Mouse (Mus musculus) hindbrain, embryonic 15.5 days (tissue): ENCODE measurements around the gene Abcg8. TPM values are rescaled to one million over a fixed set of nuclear protein-coding genes. Genes with fewer than 3 reads are reported as not detected.
A peak's percentile ranks its signal among the peaks of the same experiment; 100 is the strongest.

ENCODE experiments used
- ATAC-seq: fragments of 200-750 bp; cut with Nextera tagmentation; 2 replicates; pipeline ENCODE4 v1.8.0; 2017; ENCODE audit warnings: low read depth, moderate number of reproducible peaks, moderate TSS enrichment; ENCODE audit not compliant: low FRiP score
- H3K27ac ChIP-seq: fragments of 300-500 bp; sonication (generic); replicated peaks from 2 replicates; pipeline ENCODE4 v1.5.1; 2015; ENCODE audit warnings: mild to moderate bottlenecking, inconsistent platforms
- H3K27me3 ChIP-seq: fragments of 300-500 bp; sonication (generic); 2 replicates; pipeline ENCODE4 v1.6.1; 2015; ENCODE audit warnings: control low read depth, inconsistent platforms
- H3K36me3 ChIP-seq: fragments of 300-500 bp; sonication (generic); 2 replicates; pipeline ENCODE4 v1.6.1; 2015; ENCODE audit warnings: control low read depth, inconsistent platforms
- H3K4me1 ChIP-seq: fragments of 300-500 bp; sonication (generic); replicated peaks from 2 replicates; pipeline ENCODE4 v1.6.1; 2015; ENCODE audit warnings: control low read depth, inconsistent platforms
- H3K4me2 ChIP-seq: fragments of 300-500 bp; sonication (generic); 2 replicates; pipeline ENCODE4 v1.6.1; 2015; ENCODE audit warnings: moderate library complexity, mild to moderate bottlenecking, inconsistent platforms
- H3K4me3 ChIP-seq: fragments of 300-500 bp; sonication (generic); 2 replicates; pipeline ENCODE4 v1.5.1; 2015; ENCODE audit warnings: mild to moderate bottlenecking, inconsistent platforms
- H3K9ac ChIP-seq: fragments of 300-500 bp; sonication (generic); 2 replicates; pipeline ENCODE4 v1.6.1; 2015; ENCODE audit warnings: inconsistent platforms
- H3K9me3 ChIP-seq: fragments of 300-500 bp; sonication (generic); 2 replicates; pipeline ENCODE4 v1.6.1; 2016; ENCODE audit warnings: control low read depth, inconsistent platforms
- WGBS: fragments of 180-500 bp; shearing (Covaris S2); methylation state at CpG from one replicate; pipeline ENCODE4 v1.1.7; 2015; 5-methylcytosine and 5-hydroxymethylcytosine counted together
- polyA plus RNA-seq: library from polyadenylated mRNA; unstranded; fragments of >200 nt; fragmentation: Nextera tagmentation; extraction: Ambion mirVana; gene quantifications from 2 replicates; pipeline ENCODE4 v1.2.1, GENCODE M21; 2015

Abcg8 gene
- polyA plus RNA-seq, 1 experiment from 2014 or later: 0.13 TPM

GRCm38 (mm10) chr17:84687994-84688393 lies 11.9 kb downstream of the Abcg8 start:
- H3K4me2 ChIP-seq: no peak overlapping the region
- no peaks in the 10 kb centered on the region for H3K9me3 ChIP-seq
- H3K27me3 ChIP-seq: no peaks in the 10 kb centered on the region
- H3K9ac ChIP-seq: no peak overlapping the region
- no peak overlapping the region for H3K4me3 ChIP-seq
- ATAC-seq: no peak
- H3K36me3 ChIP-seq: no peaks in the 10 kb centered on the region
- no peaks in the 10 kb centered on the region for H3K4me1 ChIP-seq
- H3K27ac ChIP-seq: no peak overlapping the region
- WGBS: 63% methylated on average over 5 of the region's 5 CpGs

GRCm38 (mm10) chr17:84688834-84689233 lies 12.7 kb downstream of the Abcg8 start:
- Histone ChIP-seq H3K4me3 (no peak overlapping the region), H3K4me1 (no peaks in the 10 kb centered on the region), H3K4me2 (no peak overlapping the region), H3K9me3 (no peaks in the 10 kb centered on the region), H3K36me3 (no peaks in the 10 kb centered on the region), H3K27ac (no peak overlapping the region), H3K9ac (no peak overlapping the region), H3K27me3 (no peaks in the 10 kb centered on the region)
- 91% methylated on average over 11 of the region's 11 CpGs for WGBS
- no peak for ATAC-seq

GRCm38 (mm10) chr17:84689316-84689715 lies 13.2 kb downstream of the Abcg8 start:
- ATAC-seq: no peak
- Histone ChIP-seq H3K27ac (no peak overlapping the region), H3K4me2 (no peak overlapping the region), H3K4me3 (no peak overlapping the region), H3K4me1 (no peaks in the 10 kb centered on the region), H3K27me3 (no peaks in the 10 kb centered on the region), H3K9me3 (no peaks in the 10 kb centered on the region), H3K36me3 (no peaks in the 10 kb centered on the region), H3K9ac (no peak overlapping the region)
- 95% methylated on average over 5 of the region's 5 CpGs for WGBS

GRCm38 (mm10) chr17:84690111-84690510 lies 14.0 kb downstream of the Abcg8 start:
- Histone ChIP-seq H3K4me3 (no peak overlapping the region), H3K27me3 (no peaks in the 10 kb centered on the region), H3K36me3 (no peaks in the 10 kb centered on the region), H3K9ac (no peak overlapping the region), H3K9me3 (no peaks in the 10 kb centered on the region), H3K27ac (no peak overlapping the region), H3K4me1 (no peaks in the 10 kb centered on the region), H3K4me2 (no peak overlapping the region)
- 84% methylated on average over 5 of the region's 5 CpGs for WGBS
- no peak for ATAC-seq

- H3K27me3 ChIP-seq: 0 out of 2 replicates have a peak, but pooled peaks cover 5% of the 10 kb centered on the region
- no peaks in the 10 kb centered on the region for H3K9me3 ChIP-seq
- no peak overlapping the region for H3K9ac ChIP-seq
- H3K4me2 ChIP-seq: no peak overlapping the region
- WGBS: 79% methylated on average over 2 of the region's 2 CpGs
- no peaks in the 10 kb centered on the region for H3K36me3 ChIP-seq
- ATAC-seq: no peak
- H3K4me1 ChIP-seq: no peaks in the 10 kb centered on the region
- no peak overlapping the region for H3K27ac ChIP-seq
- H3K4me3 ChIP-seq: no peak overlapping the region
Observed at GRCm38 (mm10) chr17:84693741-84694140, 17.6 kb downstream of the Abcg8 start.

GRCm38 (mm10) chr17:84696537-84696936 lies 20.4 kb downstream of the Abcg8 start:
- ATAC-seq: no peak

GRCm38 (mm10) chr17:84698727-84699126 lies 22.6 kb downstream of the Abcg8 start:
- no peaks in the 10 kb centered on the region for H3K36me3 ChIP-seq
- H3K4me1 ChIP-seq: peaks cover 9% of the 10 kb centered on the region
- no peak overlapping the region for H3K4me3 ChIP-seq
- H3K9ac ChIP-seq: no peak overlapping the region
- no peak overlapping the region for H3K27ac ChIP-seq
- H3K4me2 ChIP-seq: no peak overlapping the region
- 0 out of 2 replicates have a peak, but pooled peaks cover 5% of the 10 kb centered on the region for H3K27me3 ChIP-seq
- ATAC-seq: no peak
- 19% methylated on average over 5 of the region's 5 CpGs for WGBS
- no peaks in the 10 kb centered on the region for H3K9me3 ChIP-seq

More at GRCm38 (mm10) chr17:84696537-84696936, 20.4 kb downstream of the Abcg8 start:
- Histone ChIP-seq H3K27me3 (0 out of 2 replicates have a peak, but pooled peaks cover 5% of the 10 kb centered on the region), H3K27ac (no peak overlapping the region), H3K4me2 (no peak overlapping the region), H3K4me3 (no peak overlapping the region), H3K4me1 (no peaks in the 10 kb centered on the region), H3K9me3 (no peaks in the 10 kb centered on the region), H3K36me3 (no peaks in the 10 kb centered on the region), H3K9ac (no peak overlapping the region)
- WGBS: 66% methylated on average over 6 of the region's 6 CpGs

GRCm38 (mm10) chr17:84707407-84707806 lies 31.3 kb downstream of the Abcg8 start:
- H3K27ac ChIP-seq: no peak overlapping the region
- no peak overlapping the region for H3K9ac ChIP-seq
- peaks cover 12% of the 10 kb centered on the region for H3K36me3 ChIP-seq
- no peaks in the 10 kb centered on the region for H3K9me3 ChIP-seq
- no peak overlapping the region for H3K4me3 ChIP-seq
- 74% methylated on average over 4 of the region's 4 CpGs for WGBS
- no peak for ATAC-seq
- H3K4me1 ChIP-seq: peaks cover 21% of the 10 kb centered on the region
- H3K27me3 ChIP-seq: 0 out of 2 replicates have a peak, but pooled peaks cover 8% of the 10 kb centered on the region
- H3K4me2 ChIP-seq: no peak overlapping the region

- Histone ChIP-seq H3K4me3 (no peak overlapping the region), H3K9me3 (no peaks in the 10 kb centered on the region), H3K27ac (peak overlapping the region; percentile 36; the same call in 1 of the 2 replicates), H3K36me3 (peaks cover 15% of the 10 kb centered on the region), H3K27me3 (peaks cover 15% of the 10 kb centered on the region; the same call in 1 of the 2 replicates), H3K4me2 (no peak overlapping the region), H3K4me1 (peaks cover 15% of the 10 kb centered on the region), H3K9ac (no peak overlapping the region)
- peak; percentile 31; the same call in 1 of the 2 replicates for ATAC-seq
- WGBS: 80% methylated on average over 7 of the region's 7 CpGs
Observed at GRCm38 (mm10) chr17:84708818-84709217, 32.7 kb downstream of the Abcg8 start.

- H3K27ac ChIP-seq: peak overlapping the region; percentile 36
- H3K4me3 ChIP-seq: no peak overlapping the region
- peak; percentile 78 for ATAC-seq
- H3K36me3 ChIP-seq: peaks cover 15% of the 10 kb centered on the region
- no peaks in the 10 kb centered on the region for H3K9me3 ChIP-seq
- H3K9ac ChIP-seq: no peak overlapping the region
- H3K4me2 ChIP-seq: peak overlapping the region; percentile 33
- H3K27me3 ChIP-seq: peaks cover 15% of the 10 kb centered on the region; the same call in 1 of the 2 replicates
- WGBS: 15% methylated on average over 17 of the region's 17 CpGs
- peaks cover 18% of the 10 kb centered on the region for H3K4me1 ChIP-seq
Observed at GRCm38 (mm10) chr17:84709403-84709851, 33.3 kb downstream of the Abcg8 start.

- 51% methylated on average over 18 of the region's 18 CpGs for whole genome bisulfite sequencing
- ATAC-seq: no peak
Observed at GRCm38 (mm10) chr17:84713563-84714164, 37.6 kb downstream of the Abcg8 start.

GRCm38 (mm10) chr17:84714930-84715329 lies 38.8 kb downstream of the Abcg8 start:
- no peak overlapping the region for H3K4me3 ChIP-seq
- 0 out of 2 replicates have a peak, but pooled peaks cover 12% of the 10 kb centered on the region for H3K4me1 ChIP-seq
- no peak overlapping the region for H3K27ac ChIP-seq
- H3K9ac ChIP-seq: no peak overlapping the region
- peaks cover 11% of the 10 kb centered on the region for H3K36me3 ChIP-seq
- no peak overlapping the region for H3K4me2 ChIP-seq
- H3K9me3 ChIP-seq: no peaks in the 10 kb centered on the region
- 74% methylated on average over 4 of the region's 4 CpGs for WGBS
- ATAC-seq: no peak
- H3K27me3 ChIP-seq: peaks cover 12% of the 10 kb centered on the region; the same call in 1 of the 2 replicates

More at GRCm38 (mm10) chr17:84713563-84714164, 37.6 kb downstream of the Abcg8 start:
- Histone ChIP-seq H3K4me3 (no peak overlapping the region), H3K27ac (no peak overlapping the region), H3K4me2 (no peak overlapping the region), H3K9ac (no peak overlapping the region), H3K4me1 (peaks cover 23% of the 10 kb centered on the region), H3K9me3 (no peaks in the 10 kb centered on the region), H3K36me3 (peaks cover 11% of the 10 kb centered on the region), H3K27me3 (peaks cover 12% of the 10 kb centered on the region; the same call in 1 of the 2 replicates)
